Mouse (Mus musculus) brown adipose tissue, adult 24 weeks (tissue): ENCODE measurements around the gene Gm42791. TPM values are rescaled to one million over a fixed set of nuclear protein-coding genes. Genes with fewer than 3 reads are reported as not detected.

Experiments used
- H3K27ac ChIP-seq: fragments of 200-500 bp; replicated peaks from 2 replicates; pipeline ENCODE4 v1.5.1; 2012; ENCODE audit warnings: low read depth, mild to moderate bottlenecking, low read length
- H3K4me1 ChIP-seq: fragments of 200-500 bp; 2 replicates; pipeline ENCODE4 v1.6.1; 2012; ENCODE audit warnings: low read length, mixed read lengths; ENCODE audit not compliant: control insufficient read depth, insufficient read depth, insufficient read length
- H3K4me3 ChIP-seq: fragments of 200-500 bp; 2 replicates; pipeline ENCODE4 v1.5.1; 2012; ENCODE audit warnings: low read depth, mild to moderate bottlenecking, low read length, moderate library complexity; ENCODE audit not compliant: insufficient read depth
- polyA plus RNA-seq: library from polyadenylated mRNA; stranded (reverse); fragments of >200 nt; gene quantifications from 2 replicates; pipeline ENCODE4 v1.2.4, GENCODE M21; 2012; ENCODE audit not compliant: missing spikeins, insufficient read depth, insufficient read length

The Gm42791 gene
- polyA plus RNA-seq, 1 experiment, result not detected

- H3K4me3 ChIP-seq, result no peak overlapping the region
- H3K4me1 ChIP-seq, result no peaks in the 10 kb centered on the region
- no peak overlapping the region for H3K27ac ChIP-seq
Measured at GRCm38 (mm10) chr5:148847032-148847431, 147.9 kb downstream of the Gm42791 start.

Other genes starting within 250 kb of the Gm42791 start
- 5.0 and 7.0 TPM in 2 replicates for gene Katnal1, start 65.8 kb downstream of the Gm42791 start, polyA plus RNA-seq
- gene Uspl1, start 189.2 kb upstream of the Gm42791 start, polyA plus RNA-seq, result 12.2 and 20.9 TPM in 2 replicates
- gene Hmgb1, start 189.3 kb upstream of the Gm42791 start, polyA plus RNA-seq, result 51.1 and 59.6 TPM in 2 replicates